Mouse (Mus musculus) liver, embryonic 14.5 days (tissue): ENCODE results near the gene Tcl1b1.
A peak's percentile ranks its signal among the peaks of the same experiment; 100 is the strongest.
"Not testable (repeated sequence)": the region's sequence is repeated elsewhere in the genome, so short reads cannot be mapped to it uniquely, and the experiment has no call there.

Source experiments
- CTCF ChIP-seq: IDR thresholded peaks from 2 replicates; pipeline ENCODE4 v1.5.1; 2016; ENCODE audit warnings: antibody characterized with exemption, low read depth, control low read depth
- EP300 ChIP-seq: IDR thresholded peaks from 2 replicates; pipeline ENCODE4 v1.6.1; 2016; ENCODE audit warnings: antibody characterized with exemption, low read depth

- TF ChIP-seq CTCF: peak; percentile 69
- TF ChIP-seq EP300: not testable (repeated sequence)
These were observed 29.5 kb downstream of the Tcl1b1 start for GRCm38 (mm10) chr12:105188980-105189379.
